Mouse (Mus musculus): ENCODE results near the gene Mpc1. TPM values are rescaled to one million over a fixed set of nuclear protein-coding genes. Genes with fewer than 3 reads are reported as not detected.

Mpc1 gene
- polyA plus RNA-seq, 1 experiment from 2014 or later, result 156 TPM

GRCm38 (mm10) chr17:8340407-8341359 lies 58.0 kb downstream of the Mpc1 start:
- Histone ChIP-seq H3K4me2 (peak overlapping the region; percentile 100), H3K27ac (no peak overlapping the region), H3K27me3 (peaks cover 51% of the 10 kb centered on the region), H3K4me3 (peak overlapping the region; percentile 52), H3K9me3 (no peaks in the 10 kb centered on the region), H3K36me3 (no peaks in the 10 kb centered on the region), H3K9ac (peak overlapping the region; percentile 54), H3K4me1 (peaks cover 17% of the 10 kb centered on the region)
- ATAC-seq (ENCODE audit: insufficient number of reproducible peaks, low FRiP score, low TSS enrichment, low read depth), result no peak; the same call in 1 of the 2 replicates
- WGBS, result 1% methylated on average over 65 of the region's 92 CpGs

GRCm38 (mm10) chr17:8341360-8341963 lies 58.8 kb downstream of the Mpc1 start:
- peaks cover 51% of the 10 kb centered on the region for H3K27me3 ChIP-seq
- no peaks in the 10 kb centered on the region for H3K9me3 ChIP-seq
- 12% methylated on average over 46 of the region's 46 CpGs for WGBS
- H3K4me1 ChIP-seq, result peaks cover 17% of the 10 kb centered on the region
- H3K4me3 ChIP-seq, result peak overlapping the region; percentile 52
- no peak for ATAC-seq (ENCODE audit: insufficient number of reproducible peaks, low FRiP score, low TSS enrichment, low read depth)
- no peak overlapping the region for H3K27ac ChIP-seq
- peak overlapping the region; percentile 100 for H3K4me2 ChIP-seq
- H3K36me3 ChIP-seq, result no peaks in the 10 kb centered on the region
- H3K9ac ChIP-seq, result peak overlapping the region; percentile 54

DNA sequence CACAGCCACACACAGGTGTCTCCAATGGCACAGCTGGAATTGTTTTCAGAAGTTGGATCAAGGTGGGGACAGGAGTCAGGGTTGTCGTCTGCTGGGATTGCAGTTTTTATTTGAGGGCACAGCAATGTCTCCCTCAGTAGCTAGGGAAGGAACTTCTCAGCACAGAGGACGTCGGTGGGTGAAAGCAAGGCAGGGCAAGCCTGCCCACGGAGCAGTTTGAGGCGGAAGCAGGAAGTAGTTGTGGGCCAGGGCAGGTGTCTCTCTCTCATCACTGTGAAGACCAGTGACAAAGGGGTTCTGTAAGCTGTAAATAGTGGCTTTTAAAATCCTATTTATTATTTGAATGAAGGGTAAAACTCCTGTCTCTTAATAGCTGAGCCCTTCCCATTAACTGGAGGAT lies 60.0 kb downstream of the Mpc1 start:
- Histone ChIP-seq H3K4me2 (no peak overlapping the region), H3K36me3 (no peaks in the 10 kb centered on the region), H3K4me3 (no peak overlapping the region), H3K27ac (no peak overlapping the region), H3K9ac (no peak overlapping the region), H3K27me3 (peaks cover 51% of the 10 kb centered on the region), H3K9me3 (no peaks in the 10 kb centered on the region), H3K4me1 (peaks cover 17% of the 10 kb centered on the region)
- no peak for ATAC-seq (ENCODE audit: insufficient number of reproducible peaks, low FRiP score, low TSS enrichment, low read depth)
- WGBS, result 37% methylated on average over 5 of the region's 5 CpGs

DNA sequence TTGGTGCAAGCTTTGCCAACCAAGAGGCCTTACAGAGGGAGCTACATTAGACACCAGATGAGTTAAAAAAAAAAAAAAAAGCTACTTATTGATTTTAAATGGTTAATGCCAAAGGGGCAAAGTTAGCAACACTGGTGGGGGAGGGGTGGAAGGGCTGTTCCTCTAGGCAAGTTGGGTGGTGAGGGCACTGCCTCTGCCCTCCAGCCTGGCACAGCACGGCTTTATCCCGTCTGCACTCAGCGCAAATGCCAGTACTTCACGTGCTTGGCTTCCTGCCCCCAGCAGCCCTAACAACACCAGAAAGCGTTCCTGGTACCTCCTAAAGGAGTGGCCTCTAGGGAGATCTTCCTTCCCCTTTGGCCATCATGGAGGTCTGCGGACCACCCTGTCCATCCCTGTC lies 60.7 kb downstream of the Mpc1 start:
- Histone ChIP-seq H3K27ac (no peak overlapping the region), H3K4me3 (no peak overlapping the region), H3K4me1 (peaks cover 17% of the 10 kb centered on the region), H3K9me3 (no peaks in the 10 kb centered on the region), H3K9ac (no peak overlapping the region), H3K4me2 (no peak overlapping the region), H3K27me3 (peaks cover 44% of the 10 kb centered on the region), H3K36me3 (no peaks in the 10 kb centered on the region)
- no peak for ATAC-seq (ENCODE audit: insufficient number of reproducible peaks, low FRiP score, low TSS enrichment, low read depth)
- WGBS, result 71% methylated on average over 6 of the region's 6 CpGs

Other genes with a start within 250 kb of the Mpc1 start
- not detected in 2 replicates for gene Gm49673, start 135.1 kb upstream of the Mpc1 start, polyA plus RNA-seq (2015; fragmentation: Nextera tagmentation; extraction: Ambion mirVana)
- gene Rnaset2a, start 134.8 kb upstream of the Mpc1 start, polyA plus RNA-seq (2015; fragmentation: Nextera tagmentation; extraction: Ambion mirVana), result 25.5 and 25.9 TPM in 2 replicates
- gene Fgfr1op, start 117.4 kb upstream of the Mpc1 start, polyA plus RNA-seq (2015; fragmentation: Nextera tagmentation; extraction: Ambion mirVana), result 27.5 and 28.7 TPM in 2 replicates
- gene Ccr6, start 46.9 kb upstream of the Mpc1 start, polyA plus RNA-seq (2015; fragmentation: Nextera tagmentation; extraction: Ambion mirVana), result not detected in 2 replicates
- gene Sft2d1, start 28.2 kb downstream of the Mpc1 start, polyA plus RNA-seq (2015; fragmentation: Nextera tagmentation; extraction: Ambion mirVana), result 69.3 and 71.1 TPM in 2 replicates
- 0.09 and 0.24 TPM in 2 replicates for gene Prr18, start 54.6 kb downstream of the Mpc1 start, polyA plus RNA-seq (2015; fragmentation: Nextera tagmentation; extraction: Ambion mirVana)
- 0.58 and 0.72 TPM in 2 replicates for gene T2, start 73.1 kb downstream of the Mpc1 start, polyA plus RNA-seq (2015; fragmentation: Nextera tagmentation; extraction: Ambion mirVana)
- 0.52 and 0.70 TPM in 2 replicates for gene T, start 151.5 kb downstream of the Mpc1 start, polyA plus RNA-seq (2015; fragmentation: Nextera tagmentation; extraction: Ambion mirVana)
- 1.8 and 3.1 TPM in 2 replicates for gene Pde10a, start 242.5 kb downstream of the Mpc1 start, polyA plus RNA-seq (2015; fragmentation: Nextera tagmentation; extraction: Ambion mirVana)